Mouse (Mus musculus) lung, embryonic 16.5 days (tissue): ENCODE results near the gene Cramp1l. TPM values are rescaled to one million over a fixed set of nuclear protein-coding genes. Genes with fewer than 3 reads are reported as not detected.

ENCODE experiments used
- ATAC-seq: fragments of 200-750 bp; cut with Nextera tagmentation; 2 replicates; pipeline ENCODE4 v1.8.0; 2017; ENCODE audit warnings: low read depth, mild to moderate bottlenecking, moderate library complexity
- H3K27ac ChIP-seq: fragments of 300-500 bp; sonication (generic); 2 replicates; pipeline ENCODE4 v1.5.1; 2014; ENCODE audit warnings: mild to moderate bottlenecking, control low read depth, low read length
- H3K27me3 ChIP-seq: fragments of 300-500 bp; sonication (generic); 2 replicates; pipeline ENCODE4 v1.6.1; 2014; ENCODE audit warnings: low read depth, low read length, mixed read lengths; ENCODE audit not compliant: control insufficient read depth, insufficient read depth
- H3K36me3 ChIP-seq: fragments of 300-500 bp; sonication (generic); 2 replicates; pipeline ENCODE4 v1.6.1; 2014; ENCODE audit warnings: low read length; ENCODE audit not compliant: control insufficient read depth, insufficient read depth
- H3K4me1 ChIP-seq: fragments of 300-500 bp; sonication (generic); replicated peaks from 2 replicates; pipeline ENCODE4 v1.6.1; 2014; ENCODE audit warnings: low read length, mixed read lengths; ENCODE audit not compliant: control insufficient read depth, insufficient read depth
- H3K4me2 ChIP-seq: fragments of 300-500 bp; sonication (generic); 2 replicates; pipeline ENCODE4 v1.6.1; 2014; ENCODE audit warnings: low read depth, low read length, control low read depth
- H3K4me3 ChIP-seq: fragments of 300-500 bp; sonication (generic); 2 replicates; pipeline ENCODE4 v1.5.1; 2014; ENCODE audit warnings: mild to moderate bottlenecking, low read length, control low read depth
- H3K9ac ChIP-seq: fragments of 300-500 bp; sonication (generic); 2 replicates; pipeline ENCODE4 v1.6.1; 2014; ENCODE audit warnings: low read length, control low read depth
- H3K9me3 ChIP-seq: fragments of 300-500 bp; sonication (generic); 2 replicates; pipeline ENCODE4 v1.6.1; 2016; ENCODE audit warnings: low read length; ENCODE audit not compliant: control insufficient read depth
- WGBS: fragments of 180-500 bp; shearing (Covaris S2); extraction: QIAGEN DNeasy Blood & Tissue Kit; methylation state at CpG from one replicate; pipeline ENCODE4 v1.1.7; 2014; 5-methylcytosine and 5-hydroxymethylcytosine counted together
- polyA plus RNA-seq: library from polyadenylated mRNA; unstranded; fragments of >200 nt; fragmentation: Nextera tagmentation; extraction: Ambion mirVana; gene quantifications from 2 replicates; pipeline ENCODE4 v1.2.1, GENCODE M21; 2015

Gene Cramp1l
- polyA plus RNA-seq, 1 experiment from 2014 or later: 5.7 TPM

DNA sequence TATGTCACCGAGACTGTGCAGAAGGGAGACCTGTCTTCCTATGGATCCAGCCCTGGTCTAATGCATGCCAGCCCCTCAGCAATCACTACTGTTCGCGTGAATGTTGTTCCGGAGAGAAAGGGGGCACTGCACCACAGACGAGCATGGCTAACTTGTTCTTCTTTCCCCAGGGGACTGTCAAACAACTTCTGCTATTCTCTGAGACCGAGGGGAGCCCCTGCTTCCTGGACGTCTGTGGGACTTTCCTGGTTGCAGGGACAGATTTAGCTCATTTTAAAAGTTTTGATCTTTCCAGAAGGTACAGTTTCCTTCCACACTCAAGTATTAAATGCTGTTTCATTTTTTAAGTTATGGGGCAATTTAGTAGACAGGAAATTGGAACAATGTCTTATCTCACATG is 29.3 kb upstream of the Cramp1l start:
- ATAC-seq: no peak
- no peak overlapping the region for H3K4me2 ChIP-seq
- 64% methylated on average over 7 of the region's 7 CpGs for WGBS
- H3K9me3 ChIP-seq: no peaks in the 10 kb centered on the region
- H3K4me3 ChIP-seq: no peak overlapping the region
- no peak overlapping the region for H3K9ac ChIP-seq
- H3K36me3 ChIP-seq: no peaks in the 10 kb centered on the region
- H3K4me1 ChIP-seq: no peaks in the 10 kb centered on the region
- no peaks in the 10 kb centered on the region for H3K27me3 ChIP-seq
- H3K27ac ChIP-seq: no peak overlapping the region

DNA sequence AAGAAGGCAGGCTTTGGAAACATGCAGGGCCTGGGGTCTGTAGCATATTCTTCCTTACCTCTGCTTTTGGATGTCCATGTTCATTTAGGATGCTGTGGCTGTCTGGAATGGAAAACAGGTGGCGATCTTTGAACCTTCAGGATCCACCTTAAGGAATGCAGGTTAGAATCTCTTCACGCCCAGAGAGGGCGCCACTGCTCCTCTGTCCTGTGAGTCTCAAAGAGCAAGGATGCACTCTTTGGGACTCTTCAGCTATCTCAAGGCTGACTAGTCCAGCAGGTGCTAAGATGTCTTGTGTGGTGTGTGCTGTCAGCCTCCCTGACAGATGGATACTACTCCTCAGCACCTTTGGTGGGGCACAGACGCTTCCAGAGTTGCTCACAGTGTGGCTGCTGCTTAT is 20.6 kb upstream of the Cramp1l start:
- no peak for ATAC-seq
- H3K9ac ChIP-seq: no peak overlapping the region
- no peaks in the 10 kb centered on the region for H3K4me1 ChIP-seq
- H3K27ac ChIP-seq: no peak overlapping the region
- H3K4me2 ChIP-seq: no peak overlapping the region
- 60% methylated on average over 4 of the region's 4 CpGs for WGBS
- peaks cover 11% of the 10 kb centered on the region for H3K36me3 ChIP-seq
- no peaks in the 10 kb centered on the region for H3K9me3 ChIP-seq
- no peaks in the 10 kb centered on the region for H3K27me3 ChIP-seq
- no peak overlapping the region for H3K4me3 ChIP-seq

DNA sequence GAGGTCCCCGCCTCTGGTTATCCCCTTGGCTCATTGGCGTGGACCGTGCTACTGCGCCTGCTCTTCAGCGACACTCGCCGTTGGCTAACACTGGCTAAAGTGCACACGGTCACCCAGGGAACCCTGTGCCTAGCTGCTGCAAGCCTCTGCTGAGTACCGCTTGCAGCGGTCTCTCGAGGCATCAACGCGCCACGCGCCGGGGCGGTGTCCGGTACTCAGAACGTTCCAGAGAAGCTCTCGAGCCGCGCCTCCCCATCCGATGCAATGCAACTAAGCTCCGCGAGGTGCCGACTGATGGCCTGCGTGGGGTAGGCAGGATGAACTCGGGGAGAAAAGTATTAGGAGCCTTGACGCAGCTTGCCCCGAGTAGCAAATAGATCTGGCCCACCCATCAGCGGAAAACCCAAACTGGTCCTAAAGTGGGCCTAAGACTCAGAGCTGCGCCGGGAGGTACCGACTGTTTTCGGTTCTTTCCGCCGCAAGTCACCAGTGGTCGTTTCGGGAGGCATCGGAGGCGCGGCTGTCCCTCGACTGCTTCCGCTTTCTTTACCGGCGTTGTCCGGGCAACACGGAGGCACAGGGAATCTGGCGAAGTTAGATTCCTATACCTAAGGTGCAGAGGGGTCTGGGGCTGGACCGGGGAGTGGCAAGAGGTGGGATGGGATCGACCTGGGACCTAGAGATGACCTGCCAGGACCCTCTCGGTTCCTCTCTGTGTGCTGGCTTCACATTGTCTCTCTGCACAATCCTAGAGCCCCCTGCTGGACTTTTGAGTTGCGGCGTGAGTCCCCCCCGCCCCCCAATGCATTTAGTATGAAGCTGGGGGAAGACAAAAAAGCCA is 924 bp upstream of the Cramp1l start:
- Histone ChIP-seq H3K27ac (peak overlapping the region; percentile 88), H3K9ac (peak overlapping the region; percentile 82), H3K36me3 (peaks cover 9% of the 10 kb centered on the region), H3K4me2 (peak overlapping the region; percentile 90), H3K9me3 (no peaks in the 10 kb centered on the region), H3K27me3 (no peaks in the 10 kb centered on the region), H3K4me3 (peak overlapping the region; percentile 82), H3K4me1 (peaks cover 16% of the 10 kb centered on the region)
- WGBS: under 1% methylated on average over 55 of the region's 55 CpGs
- peak; percentile 88 for ATAC-seq

DNA sequence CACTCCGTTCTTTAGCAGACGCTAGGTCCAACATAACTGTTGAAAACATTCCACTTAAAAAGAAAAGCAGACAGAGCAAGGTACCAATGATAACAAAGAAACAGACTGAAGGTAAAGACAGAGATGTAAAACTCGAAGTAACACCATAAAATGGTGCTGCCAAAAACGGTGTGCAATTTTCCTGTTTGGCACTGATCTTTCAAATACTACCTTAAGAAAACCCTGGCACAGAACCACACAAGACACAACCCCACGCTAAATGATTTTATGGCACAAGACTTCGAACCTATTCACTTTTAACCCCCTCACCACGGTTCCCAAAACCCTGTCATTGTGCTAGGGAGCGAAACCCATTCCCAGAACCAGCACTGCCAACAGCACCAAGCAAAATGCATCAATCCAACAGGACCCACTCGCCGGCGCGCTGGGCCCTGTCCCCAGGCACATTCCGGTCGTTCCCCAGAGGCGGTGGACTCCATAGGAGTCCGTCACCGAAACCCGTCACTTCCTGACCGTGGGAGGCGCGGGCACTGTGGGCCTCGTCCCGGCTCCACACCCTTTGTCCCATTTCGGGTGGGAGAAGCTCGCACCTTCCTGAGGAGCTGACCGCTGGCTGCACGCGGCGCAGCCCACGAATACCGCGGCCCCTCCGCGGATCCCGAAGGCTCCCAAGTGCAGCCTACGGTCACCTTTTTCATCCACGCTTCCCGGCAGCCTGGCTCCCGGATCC is 582 bp downstream of the Cramp1l start:
- WGBS: under 1% methylated on average over 39 of the region's 39 CpGs
- H3K27me3 ChIP-seq: no peaks in the 10 kb centered on the region
- peaks cover 15% of the 10 kb centered on the region for H3K36me3 ChIP-seq
- peak overlapping the region; percentile 99 for H3K4me3 ChIP-seq
- peak overlapping the region; percentile 86 for H3K4me2 ChIP-seq
- H3K9ac ChIP-seq: peak overlapping the region; percentile 95
- no peaks in the 10 kb centered on the region for H3K9me3 ChIP-seq
- 0 out of 2 replicates have a peak, but pooled peaks have one; percentile 7 for ATAC-seq
- peaks cover 16% of the 10 kb centered on the region for H3K4me1 ChIP-seq
- peak overlapping the region; percentile 86 for H3K27ac ChIP-seq

DNA sequence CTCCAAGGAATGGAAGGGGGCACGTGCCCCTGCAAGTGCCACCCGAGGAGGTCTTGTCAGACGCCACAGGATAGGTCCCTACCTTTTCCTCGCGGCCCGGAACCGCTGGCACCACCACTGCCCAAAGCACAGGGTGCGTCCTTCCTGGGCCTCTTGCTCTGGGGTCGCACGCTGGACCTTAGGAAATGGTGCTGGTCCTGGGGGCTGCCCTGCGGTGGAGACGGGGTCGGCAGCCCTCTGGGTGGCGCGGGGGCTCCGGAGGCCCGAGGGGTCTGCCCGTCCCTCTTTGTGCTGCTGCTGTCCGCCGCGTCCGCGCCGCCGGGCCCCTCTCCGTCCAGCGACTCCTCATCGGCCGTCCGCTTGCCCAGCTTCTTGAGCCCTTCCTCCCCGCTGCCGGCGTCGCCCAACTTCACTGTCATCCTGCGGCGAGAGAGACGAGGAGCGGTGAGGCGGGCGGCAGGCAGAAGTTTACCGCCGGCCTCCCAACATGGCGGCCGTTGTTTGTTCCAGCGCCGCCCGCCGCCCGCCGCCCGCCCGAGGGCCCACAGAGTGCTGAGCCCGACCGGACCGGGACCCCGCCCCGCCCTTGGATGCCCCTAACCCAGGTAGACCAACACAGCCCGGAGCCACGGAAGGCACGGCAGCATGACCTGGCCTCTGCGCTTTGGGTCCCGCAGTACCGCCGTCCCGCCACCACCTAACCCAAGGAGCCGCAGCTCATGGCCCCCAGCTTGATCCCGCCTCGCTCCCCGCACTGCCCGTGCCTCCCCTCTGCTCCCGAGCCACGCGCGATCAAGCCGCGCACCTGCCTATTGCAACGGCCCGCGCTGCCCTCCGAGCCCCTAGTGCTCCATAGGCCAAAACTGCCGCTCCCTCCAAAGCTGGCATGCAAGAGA is 1.7 kb downstream of the Cramp1l start:
- Histone ChIP-seq H3K4me3 (peak overlapping the region; percentile 99), H3K9me3 (no peaks in the 10 kb centered on the region), H3K36me3 (peaks cover 15% of the 10 kb centered on the region), H3K27me3 (no peaks in the 10 kb centered on the region), H3K27ac (peak overlapping the region; percentile 86), H3K4me1 (peaks cover 16% of the 10 kb centered on the region), H3K9ac (peak overlapping the region; percentile 95), H3K4me2 (peak overlapping the region; percentile 86)
- no peak for ATAC-seq
- under 1% methylated on average over 74 of the region's 81 CpGs for WGBS

DNA sequence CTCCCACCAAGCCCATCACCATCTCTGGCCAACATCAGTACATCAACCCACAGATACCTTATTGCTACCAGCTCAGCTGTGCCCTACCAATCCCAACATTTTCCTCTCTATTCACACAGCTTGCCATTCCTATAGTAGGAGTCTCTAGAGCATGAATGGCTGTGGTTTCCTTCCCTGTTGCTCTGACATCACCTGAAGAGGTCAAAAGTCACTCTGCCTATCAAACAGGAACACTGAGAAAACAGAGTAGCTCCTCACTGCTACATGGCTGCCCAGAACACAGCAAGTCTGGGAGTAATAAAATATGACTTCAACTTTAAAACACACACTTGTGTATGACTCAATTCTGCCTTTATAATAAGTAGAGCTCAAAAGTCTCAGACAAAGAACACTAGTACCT is 8.1 kb downstream of the Cramp1l start:
- ATAC-seq: no peak

DNA sequence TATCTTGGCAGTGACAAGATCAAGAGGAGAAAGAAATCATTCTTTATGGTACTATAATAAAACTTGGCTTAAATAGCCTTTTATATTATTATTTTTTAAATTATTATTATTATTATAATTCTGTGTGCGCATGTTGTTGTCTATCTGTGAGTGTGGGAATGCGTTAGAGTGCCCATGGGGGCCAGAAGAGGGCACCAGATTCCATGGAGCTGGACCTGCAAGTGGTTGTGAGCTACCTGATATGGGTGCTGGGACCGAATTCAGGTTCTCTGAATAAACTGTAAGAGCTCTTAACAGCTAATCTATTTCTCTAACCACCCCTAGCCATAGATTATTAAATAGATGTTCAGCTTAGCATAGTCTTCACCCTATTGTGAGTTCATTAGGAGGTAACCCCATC is 10.5 kb downstream of the Cramp1l start:
- Histone ChIP-seq H3K36me3 (peaks cover 24% of the 10 kb centered on the region), H3K27ac (no peak overlapping the region)
- 93% methylated on average over 3 of the region's 3 CpGs for WGBS

More for the DNA sequence above, 8.1 kb downstream of the Cramp1l start:
- H3K27me3 ChIP-seq: no peaks in the 10 kb centered on the region
- no peaks in the 10 kb centered on the region; the same call in 1 of the 2 replicates for H3K4me1 ChIP-seq
- H3K4me2 ChIP-seq: no peak overlapping the region
- no peak overlapping the region for H3K9ac ChIP-seq
- no peaks in the 10 kb centered on the region for H3K9me3 ChIP-seq
- no peak overlapping the region for H3K27ac ChIP-seq
- no peak overlapping the region for H3K4me3 ChIP-seq
- H3K36me3 ChIP-seq: peaks cover 37% of the 10 kb centered on the region

DNA sequence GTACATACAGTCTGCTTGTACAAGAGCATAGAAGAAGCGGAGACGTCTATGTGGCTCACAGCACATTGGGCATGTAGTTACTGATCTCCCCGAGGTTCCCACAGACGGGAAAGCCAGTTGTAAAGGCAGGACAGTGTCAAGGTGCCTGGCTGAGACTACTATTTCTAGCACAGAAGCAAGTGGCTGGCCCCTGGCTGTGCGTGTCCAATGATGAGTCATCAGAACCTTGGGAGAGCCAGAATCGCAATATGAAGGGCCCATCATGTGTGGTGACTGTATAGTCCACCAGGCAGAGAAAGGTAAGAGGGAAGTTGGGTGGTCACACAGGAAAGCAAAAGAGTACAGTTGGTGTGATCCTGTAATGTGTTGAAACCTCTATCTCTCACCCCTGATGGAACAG is 20.9 kb downstream of the Cramp1l start:
- no peak for ATAC-seq
- H3K27me3 ChIP-seq: no peaks in the 10 kb centered on the region
- no peak overlapping the region for H3K9ac ChIP-seq
- no peak overlapping the region for H3K4me3 ChIP-seq
- peaks cover 50% of the 10 kb centered on the region for H3K36me3 ChIP-seq
- 88% methylated on average over 6 of the region's 6 CpGs for WGBS
- H3K27ac ChIP-seq: no peak overlapping the region
- no peaks in the 10 kb centered on the region for H3K4me1 ChIP-seq
- H3K4me2 ChIP-seq: no peak overlapping the region
- no peaks in the 10 kb centered on the region for H3K9me3 ChIP-seq

More for the DNA sequence above, 10.5 kb downstream of the Cramp1l start:
- no peak for ATAC-seq
- Histone ChIP-seq H3K4me2 (no peak overlapping the region), H3K27me3 (no peaks in the 10 kb centered on the region), H3K9ac (no peak overlapping the region), H3K9me3 (no peaks in the 10 kb centered on the region), H3K4me1 (no peaks in the 10 kb centered on the region), H3K4me3 (no peak overlapping the region)
